ENCODE assay signal across 22 mouse cellular contexts in genomic region chr5:32199136-32199535, GRCm38 (mm10). TPM values are rescaled to one million over a fixed set of nuclear protein-coding genes. Genes with fewer than 3 reads are reported as not detected.
DNase-seq lines count a peak whose midpoint lies in the region; TF ChIP-seq lines count a peak whose summit lies in the region.
"Had no signal": no experiment of that assay in that cellular context is flagged by ENCODE, and none has a peak within 500 bp of the region (broad histone marks: within the 10 kb centered on the region; RNA-seq: fewer than 3 reads in every experiment).

No protein-coding gene starts in this region.

- intact Hi-C loops in left cerebral cortex, postnatal 14 days (cut with DNase I), result loop anchor here (2.0 kb wide), 1 partner anchor 60 kb away; no protein-coding TSS in a partner anchor
- intact Hi-C loops in left cerebral cortex, postnatal 4 days (cut with DNase I), result no loop called here

- 23% methylated on average over 3 of the region's 3 CpGs for WGBS in thymus, adult 2 months

- no peaks in the 10 kb centered on the region for H3K36me3 ChIP-seq in thymus, adult 2 months (ENCODE audit: control insufficient read depth, insufficient read depth, low read length)
- H3K36me3 ChIP-seq: embryonic facial prominence, embryonic 13.5 days; forebrain, embryonic 10.5 days; heart, embryonic 12.5 days; kidney, embryonic 15.5 days; limb, embryonic 13.5 days; midbrain, embryonic 12.5 days; neural tube, embryonic 13.5 days had no signal

- no peak overlapping the region for H3K27ac ChIP-seq in thymus, adult 2 months (ENCODE audit: control insufficient read depth, insufficient read depth, low read length)
- H3K27ac ChIP-seq: embryonic facial prominence, embryonic 13.5 days; forebrain, embryonic 10.5 days; kidney, embryonic 15.5 days; limb, embryonic 13.5 days; liver, embryonic 14.5 days; macrophage; midbrain, embryonic 12.5 days; neural tube, embryonic 13.5 days had no signal

- no peak for TF ChIP-seq CTCF in thymus, adult 2 months (IDR thresholded peaks at IDR 0.05; ENCODE audit: borderline replicate concordance, control insufficient read depth, extremely low read depth, insufficient read depth, low read length, poor library complexity)

- DNase-seq in urinary bladder, adult 18-20 months (ENCODE audit: low spot score in 2 of 2), result peak; percentile 40 to 66
- no peak for DNase-seq in urinary bladder, postnatal 25 days (ENCODE audit: low spot score)
- DNase-seq in gonadal fat pad, adult 2 months (ENCODE audit: low read depth), result peak; percentile 70
- DNase-seq in thymus, adult 2 months, result peak; percentile 18
- no peak for DNase-seq in left cerebral cortex, postnatal 14 days (ENCODE audit: low spot score in 2 of 2)
- no peak for DNase-seq in left cerebral cortex, postnatal 4 days
- no peak for DNase-seq in cerebellum, postnatal 36 days
- DNase-seq: adrenal gland, adult 2 months; B cell, adult 2 months; cerebellum, adult 8-10 months; heart, postnatal 14 days; kidney, postnatal 4 days; spleen, adult 18-20 months had no signal

- H3K4me1 ChIP-seq in thymus, adult 2 months (replicated peaks; ENCODE audit: control insufficient read depth, insufficient read depth, low read length), result peaks cover 10% of the 10 kb centered on the region
- H3K4me1 ChIP-seq: embryonic facial prominence, embryonic 13.5 days; limb, embryonic 13.5 days; midbrain, embryonic 12.5 days; neural tube, embryonic 13.5 days had no signal

- no peaks in the 10 kb centered on the region for H3K27me3 ChIP-seq in thymus, adult 2 months (ENCODE audit: control insufficient read depth, insufficient read depth, low read length)
- H3K27me3 ChIP-seq: embryonic facial prominence, embryonic 13.5 days; heart, embryonic 12.5 days; kidney, embryonic 15.5 days; limb, embryonic 13.5 days; midbrain, embryonic 12.5 days; neural tube, embryonic 13.5 days had no signal

- TF ChIP-seq POLR2A in thymus, adult 2 months (IDR thresholded peaks at IDR 0.05; ENCODE audit: control insufficient read depth, extremely low read depth, insufficient read depth, low read length, poor library complexity), result no peak

- no peak overlapping the region for H3K4me3 ChIP-seq in thymus, adult 2 months (ENCODE audit: control insufficient read depth, insufficient read depth, low read length)
- H3K4me3 ChIP-seq: embryonic facial prominence, embryonic 13.5 days; forebrain, embryonic 10.5 days; heart, embryonic 12.5 days; kidney, embryonic 15.5 days; limb, embryonic 13.5 days; midbrain, embryonic 12.5 days; neural tube, embryonic 13.5 days had no signal

RNA-seq across cellular contexts. Expression of gene Plb1, which starts 33.4 kb away (rescaled TPM):
- 1.9 and 2.6 TPM in 2 replicates for polyA plus RNA-seq in gonadal fat pad, adult 2 months (2012; rRNA removed)
- 5.7 and 8.7 TPM in 2 replicates for polyA plus RNA-seq in thymus, adult 2 months (2012; rRNA removed)
- 1 to 10 TPM; 2.7 to 6.3 TPM for total RNA-seq in left cerebral cortex, postnatal 14 days (2021)
- 1 to 10 TPM in 1 of 2 experiments, under 1 TPM in 1; 0.90 to 1.5 TPM for total RNA-seq in left cerebral cortex, postnatal 4 days (2021)
- total RNA-seq: adrenal gland, adult 2 months had no signal
- polyA plus RNA-seq: neural tube, embryonic 13.5 days had no signal

Comparison
In these comparisons a context has a peak if more than half of its experiments do, and no peak if none do; other contexts are left out.
1. DNase-seq: peak in urinary bladder, adult 18-20 months (2 of 2), gonadal fat pad, adult 2 months (single experiment) and thymus, adult 2 months (single experiment); none in urinary bladder, postnatal 25 days (single experiment), left cerebral cortex, postnatal 14 days (0 of 2), left cerebral cortex, postnatal 4 days (single experiment) and cerebellum, postnatal 36 days (0 of 2).